Mouse (Mus musculus) small intestine, adult 2 months (tissue): ENCODE results near the gene Tspan9.

Experiments used
- CTCF ChIP-seq: fragments of 200-500 bp; IDR thresholded peaks from 2 replicates; pipeline ENCODE4 v1.5.1; 2012; ENCODE audit warnings: low read depth, mild to moderate bottlenecking, control low read depth, inconsistent platforms, low read length, moderate library complexity, mixed read lengths; ENCODE audit not compliant: insufficient replicate concordance, insufficient read length; ENCODE audit errors: extremely low read depth
- POLR2A ChIP-seq: fragments of 200-500 bp; IDR thresholded peaks from 2 replicates; pipeline ENCODE4 v1.6.1; 2012; ENCODE audit warnings: low read depth, mild to moderate bottlenecking, control low read depth, inconsistent platforms, low read length, moderate library complexity

GRCm38 (mm10) chr6:128183521-128183920, 40.1 kb upstream of the Tspan9 start:
- TF ChIP-seq CTCF, result no peak
- TF ChIP-seq POLR2A, result no peak
